Mouse (Mus musculus) ES-CJ7 (cell line): ENCODE data around the gene E2f6.

Experiments used
- DNase-seq: peaks from one replicate; pipeline ENCODE4 v3.0.0; 2011; ENCODE audit warnings: low read depth, low spot score

E2f6 gene

DNA sequence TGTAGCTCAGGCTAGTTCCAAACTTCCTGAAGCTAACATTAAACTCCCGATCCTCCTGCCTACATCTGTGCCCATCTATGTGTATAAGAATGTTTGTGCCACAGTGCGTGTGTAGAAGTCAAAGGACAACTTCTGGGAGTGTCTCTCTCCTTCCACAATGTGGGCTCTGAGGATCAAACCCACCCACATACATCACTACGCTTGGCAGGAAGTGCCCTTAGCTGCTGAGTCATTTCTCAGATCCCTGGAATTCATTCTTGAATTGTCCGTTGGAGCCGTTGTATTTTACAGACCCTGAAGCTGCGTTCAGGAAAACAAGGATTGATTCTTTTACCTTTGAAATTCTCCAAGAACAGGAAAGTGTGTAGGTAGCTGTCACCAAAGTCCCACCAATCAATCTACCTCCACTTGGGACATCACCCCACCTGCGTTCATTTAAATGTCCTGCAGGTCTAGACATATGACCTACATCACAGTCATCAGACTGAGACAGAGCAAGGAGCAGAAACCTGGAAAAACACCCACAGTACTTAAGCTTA lies 62.2 kb downstream of the E2f6 start:
- no peak for DNase-seq

GRCm38 (mm10) chr12:16873549-16873948 lies 62.8 kb downstream of the E2f6 start:
- no peak for DNase-seq

- no peak for DNase-seq
Observed at GRCm38 (mm10) chr12:16874086-16874485, 63.3 kb downstream of the E2f6 start.

GRCm38 (mm10) chr12:16875269-16875668 lies 64.5 kb downstream of the E2f6 start:
- DNase-seq, result no peak

DNA sequence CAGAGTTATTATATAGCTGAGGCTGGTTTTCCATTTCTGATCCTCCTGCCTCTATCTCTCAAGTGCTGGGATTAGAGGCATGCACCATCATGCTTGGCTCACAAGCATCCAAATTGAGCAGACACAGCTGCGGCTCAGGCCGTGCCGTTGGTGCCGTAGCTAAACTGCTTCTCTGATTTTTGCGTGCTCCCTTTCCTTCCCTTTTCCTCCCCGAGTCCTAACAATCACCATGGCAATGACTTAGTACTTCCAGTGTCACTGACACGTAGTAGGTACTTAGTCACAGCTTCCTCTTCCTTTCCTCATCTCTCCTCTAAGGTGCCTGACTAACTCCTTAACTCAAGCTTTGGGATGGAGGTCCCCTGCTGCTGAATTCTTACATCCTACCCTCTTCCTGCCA lies 64.9 kb downstream of the E2f6 start:
- DNase-seq, result no peak

DNA sequence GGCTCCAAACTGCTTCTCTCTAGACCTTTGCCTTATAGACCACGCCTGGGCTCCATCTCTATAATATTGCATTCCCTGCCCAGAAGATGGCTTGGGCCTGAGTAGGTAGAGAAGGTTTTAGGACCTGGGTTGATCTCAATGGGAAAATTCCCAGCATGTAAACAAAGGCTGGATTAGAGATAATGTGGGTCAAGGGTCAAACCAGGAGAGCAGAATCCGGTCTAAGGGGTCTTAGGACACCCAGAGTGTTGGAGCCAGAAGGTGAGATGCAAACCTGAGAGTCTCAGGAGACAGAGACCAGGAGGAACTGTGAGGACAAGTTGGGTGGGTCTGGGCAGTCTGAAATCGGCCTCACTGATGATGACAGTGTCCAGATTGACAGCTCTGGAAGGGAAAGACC lies 65.9 kb downstream of the E2f6 start:
- DNase-seq, result no peak

- DNase-seq, result no peak
Observed at GRCm38 (mm10) chr12:16877141-16877540, 66.4 kb downstream of the E2f6 start.

GRCm38 (mm10) chr12:16877679-16878078 lies 66.9 kb downstream of the E2f6 start:
- no peak for DNase-seq

- no peak for DNase-seq
Observed at GRCm38 (mm10) chr12:16879369-16879768, 68.6 kb downstream of the E2f6 start.

- no peak for DNase-seq
Observed at GRCm38 (mm10) chr12:16880077-16880476, 69.3 kb downstream of the E2f6 start.

DNA sequence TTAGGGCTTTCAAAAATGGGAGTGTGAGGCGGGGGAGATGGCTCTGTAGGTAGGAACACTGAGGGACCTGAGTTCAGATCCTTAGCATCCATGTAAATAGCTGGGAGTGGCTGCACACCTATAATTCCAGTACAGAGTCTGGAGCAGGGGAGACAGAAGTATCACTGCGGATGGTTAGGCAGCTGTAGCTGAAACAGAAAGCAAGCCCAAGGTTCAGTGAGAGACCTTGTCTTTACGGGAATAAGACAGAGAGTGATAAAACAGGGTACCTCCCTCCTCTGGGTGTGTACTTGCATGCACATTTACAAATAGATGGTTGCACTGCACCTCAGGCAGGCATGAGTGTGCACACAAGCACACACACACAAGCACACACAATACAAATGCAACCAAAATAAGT lies 71.7 kb downstream of the E2f6 start:
- no peak for DNase-seq

- no peak for DNase-seq
Observed at GRCm38 (mm10) chr12:16883111-16883510, 72.3 kb downstream of the E2f6 start.

DNA sequence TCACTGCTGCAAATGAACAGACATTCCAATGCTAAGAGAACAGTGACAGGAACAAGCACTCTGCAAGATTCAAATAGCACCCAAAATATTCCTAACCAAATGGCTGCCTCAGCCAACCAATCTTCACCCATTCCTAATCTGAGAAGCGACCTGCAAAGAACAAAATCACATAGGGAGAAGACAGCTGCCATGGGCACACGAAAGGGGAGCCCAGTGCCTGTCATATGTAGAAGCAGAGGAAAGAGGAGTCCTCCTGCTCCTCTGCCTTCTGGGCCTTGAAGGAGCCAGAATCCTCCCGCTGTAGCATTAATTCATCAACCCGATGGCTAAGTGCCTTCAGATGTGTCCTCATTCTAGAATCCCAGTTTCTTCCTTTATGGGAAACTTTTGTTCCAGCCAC lies 73.8 kb downstream of the E2f6 start:
- DNase-seq, result no peak

- no peak for DNase-seq
Observed at GRCm38 (mm10) chr12:16886354-16886753, 75.6 kb downstream of the E2f6 start.
